ENCODE assay signal across 8 mouse cellular contexts in the genomic region with DNA sequence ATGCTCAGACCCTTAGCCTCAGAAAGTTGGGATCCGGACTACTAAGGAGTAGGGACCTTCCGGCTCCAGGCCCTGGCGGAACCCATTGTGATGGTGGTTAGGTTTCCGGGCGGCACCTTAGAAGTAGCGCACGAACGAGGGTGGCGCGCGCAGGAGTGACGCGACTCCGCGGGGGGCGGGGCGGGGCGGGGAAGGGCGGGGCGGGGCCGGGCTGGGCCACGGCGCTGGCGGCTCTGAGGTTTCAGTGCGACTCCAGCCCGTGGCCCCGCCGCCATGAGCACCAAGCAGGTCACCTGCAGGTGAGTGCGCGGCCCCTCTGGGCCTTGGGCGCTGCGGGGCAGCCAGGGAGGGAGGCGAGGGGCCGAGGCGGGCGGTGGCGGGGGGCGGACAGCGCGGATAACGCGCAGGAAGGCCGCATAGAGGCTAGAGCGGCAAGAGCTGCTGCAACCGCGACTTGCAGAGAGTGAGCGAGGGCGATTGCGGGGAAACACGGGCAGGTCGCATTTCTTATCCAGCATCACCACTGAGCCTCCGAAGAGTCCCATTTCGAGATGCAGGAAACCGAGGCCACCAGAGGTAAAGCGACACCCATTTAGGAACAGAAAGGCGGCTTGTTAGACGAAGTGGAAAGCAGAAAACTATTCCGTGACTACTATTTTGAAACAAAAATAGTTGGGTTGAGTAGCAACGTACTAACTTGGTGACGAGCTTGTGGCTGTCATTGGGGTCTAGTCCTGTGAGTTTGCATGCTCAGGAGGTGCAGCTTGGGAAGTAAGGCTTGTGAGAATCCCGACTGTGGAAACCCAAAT. TPM values are rescaled to one million over a fixed set of nuclear protein-coding genes. Genes with fewer than 3 reads are reported as not detected.
A peak's percentile ranks its signal among the peaks of the same experiment; 100 is the strongest.
DNase-seq lines count a peak whose midpoint lies in the region; ATAC-seq and TF ChIP-seq lines count a peak whose summit lies in the region.

A gene (plus strand): TSS at position 188 of the 809 bp plus-strand sequence.

- peak within 1 kb of the TSS; percentile 82 for H3K4me3 ChIP-seq in forebrain, embryonic 13.5 days
- peak within 1 kb of the TSS; percentile 93 for H3K4me3 ChIP-seq in heart, postnatal 0 days (ENCODE audit: low read depth, low read length)
- peak within 1 kb of the TSS; percentile 94 for H3K4me3 ChIP-seq in liver, postnatal 0 days (ENCODE audit: low read depth, low read length)
- peak within 1 kb of the TSS; percentile 76 for H3K4me3 ChIP-seq in neural tube, embryonic 13.5 days

- H3K4me2 ChIP-seq in forebrain, embryonic 13.5 days = peak within 1 kb of the TSS; percentile 77
- H3K4me2 ChIP-seq in heart, postnatal 0 days (ENCODE audit: low read depth, low read length) = peak within 1 kb of the TSS; percentile 74
- peak within 1 kb of the TSS; percentile 78 for H3K4me2 ChIP-seq in liver, postnatal 0 days (ENCODE audit: low read depth, low read length)
- peak within 1 kb of the TSS; percentile 77 for H3K4me2 ChIP-seq in neural tube, embryonic 13.5 days

- H3K9me3 ChIP-seq in forebrain, embryonic 13.5 days (replicated peaks) = no peaks in the 10 kb centered on the region
- H3K9me3 ChIP-seq in heart, postnatal 0 days (replicated peaks; ENCODE audit: control insufficient read depth, low read length) = no peaks in the 10 kb centered on the region
- no peaks in the 10 kb centered on the region for H3K9me3 ChIP-seq in liver, postnatal 0 days (ENCODE audit: low read length)
- no peaks in the 10 kb centered on the region for H3K9me3 ChIP-seq in neural tube, embryonic 13.5 days

- peak; percentile 94 for DNase-seq in ES-CJ7 (ENCODE audit: low read depth, low spot score)
- DNase-seq in c-Kit-positive CD71-positive TER-119-positive erythroid progenitor cells, embryonic 14.5 days (ENCODE audit: low spot score) = peak; percentile 81
- DNase-seq in heart, postnatal 0 days (ENCODE audit: low spot score) = peak; percentile 71
- DNase-seq in kidney, postnatal 36 days = peak; percentile 72 to 88
- DNase-seq in liver, postnatal 0 days = peak; percentile 92
- peak; percentile 55 for DNase-seq in telencephalon, adult 2 months (ENCODE audit: low read depth, low spot score)

- no peaks in the 10 kb centered on the region for H3K36me3 ChIP-seq in forebrain, embryonic 13.5 days (ENCODE audit: poor library complexity, severe bottlenecking)
- H3K36me3 ChIP-seq in heart, postnatal 0 days (replicated peaks; ENCODE audit: control insufficient read depth, insufficient read depth, low read length) = no peaks in the 10 kb centered on the region
- H3K36me3 ChIP-seq in liver, postnatal 0 days (replicated peaks; ENCODE audit: insufficient read depth, low read length) = peaks cover 6% of the 10 kb centered on the region; the same call in 1 of the 2 replicates
- H3K36me3 ChIP-seq in neural tube, embryonic 13.5 days = 0 out of 2 replicates have a peak, but pooled peaks cover 6% of the 10 kb centered on the region

- no peak for TF ChIP-seq EP300 in heart, postnatal 0 days (IDR thresholded peaks at IDR 0.05; ENCODE audit: low read depth)
- TF ChIP-seq EP300 in liver, postnatal 0 days (IDR thresholded peaks at IDR 0.05; ENCODE audit: low read depth) = no peak

- ATAC-seq in forebrain, embryonic 13.5 days = peak; percentile 96
- peak; percentile 94 for ATAC-seq in heart, postnatal 0 days (ENCODE audit: insufficient read depth, low read depth)
- peak; percentile 97 for ATAC-seq in liver, postnatal 0 days
- peak; percentile 89 for ATAC-seq in neural tube, embryonic 13.5 days (ENCODE audit: low read depth)

- H3K27ac ChIP-seq in forebrain, embryonic 13.5 days = peak within 1 kb of the TSS; percentile 69
- peak within 1 kb of the TSS; percentile 89 for H3K27ac ChIP-seq in heart, postnatal 0 days (ENCODE audit: low read depth)
- peak within 1 kb of the TSS; percentile 92 for H3K27ac ChIP-seq in liver, postnatal 0 days (ENCODE audit: low read depth)
- H3K27ac ChIP-seq in neural tube, embryonic 13.5 days (replicated peaks) = peak within 1 kb of the TSS; percentile 84

- TF ChIP-seq CTCF in heart, postnatal 0 days (IDR thresholded peaks at IDR 0.05; ENCODE audit: low read depth) = no peak
- TF ChIP-seq CTCF in liver, postnatal 0 days (IDR thresholded peaks at IDR 0.05; ENCODE audit: low read depth) = no peak

- H3K9ac ChIP-seq in forebrain, embryonic 13.5 days = peak within 1 kb of the TSS; percentile 86
- H3K9ac ChIP-seq in heart, postnatal 0 days (replicated peaks; ENCODE audit: low read depth, low read length) = peak within 1 kb of the TSS; percentile 88
- peak within 1 kb of the TSS; percentile 93 for H3K9ac ChIP-seq in liver, postnatal 0 days (replicated peaks)
- peak within 1 kb of the TSS; percentile 91 for H3K9ac ChIP-seq in neural tube, embryonic 13.5 days

- peaks cover 11% of the 10 kb centered on the region for H3K4me1 ChIP-seq in forebrain, embryonic 13.5 days
- H3K4me1 ChIP-seq in heart, postnatal 0 days (ENCODE audit: control insufficient read depth, insufficient read depth) = peaks cover 8% of the 10 kb centered on the region; the same call in 1 of the 2 replicates
- H3K4me1 ChIP-seq in liver, postnatal 0 days (ENCODE audit: insufficient read depth) = peaks cover 6% of the 10 kb centered on the region
- peaks cover 13% of the 10 kb centered on the region for H3K4me1 ChIP-seq in neural tube, embryonic 13.5 days (replicated peaks)

- no peaks in the 10 kb centered on the region for H3K27me3 ChIP-seq in forebrain, embryonic 13.5 days
- no peaks in the 10 kb centered on the region for H3K27me3 ChIP-seq in heart, postnatal 0 days (ENCODE audit: control insufficient read depth, insufficient read depth, low read length)
- H3K27me3 ChIP-seq in liver, postnatal 0 days (ENCODE audit: insufficient read depth, low read length) = no peaks in the 10 kb centered on the region
- no peaks in the 10 kb centered on the region for H3K27me3 ChIP-seq in neural tube, embryonic 13.5 days

- under 1% methylated on average over 49 of the region's 61 CpGs for WGBS in forebrain, embryonic 13.5 days
- under 1% methylated on average over 58 of the region's 61 CpGs for WGBS in heart, postnatal 0 days
- under 1% methylated on average over 52 of the region's 61 CpGs for WGBS in liver, postnatal 0 days (ENCODE audit: insufficient replicate concordance)
- WGBS in neural tube, embryonic 13.5 days = under 1% methylated on average over 61 of the region's 61 CpGs

RNA-seq across cellular contexts. Expression of the gene that starts here (rescaled TPM):
- 30.4 and 35.0 TPM in 2 replicates for polyA plus RNA-seq in forebrain, embryonic 13.5 days (2015; fragmentation: Nextera tagmentation; extraction: Ambion mirVana)
- 17.9 and 71.3 TPM in 2 replicates for total RNA-seq in heart, postnatal 0 days (2014; rRNA removed; ENCODE audit: low replicate concordance)
- polyA plus RNA-seq in heart, postnatal 0 days (2015; fragmentation: Nextera tagmentation; extraction: Ambion mirVana) = 29.6 and 31.3 TPM in 2 replicates
- 9.6 and 11.6 TPM in 2 replicates for polyA plus RNA-seq in liver, postnatal 0 days (2015; fragmentation: Nextera tagmentation; extraction: Ambion mirVana)
- 30.2 and 38.4 TPM in 2 replicates for polyA plus RNA-seq in neural tube, embryonic 13.5 days (2015; fragmentation: Nextera tagmentation; extraction: Ambion mirVana)

Comparison
In these comparisons a context has a peak if more than half of its experiments do, and no peak if none do; other contexts are left out.
1. Peak in every context shown above with its lines: DNase-seq, ATAC-seq, H3K4me3 ChIP-seq and H3K27ac ChIP-seq.